Mouse (Mus musculus) olfactory bulb, adult 2 months (tissue): Measurements from ENCODE around the gene Colq.

Experiments
- CTCF ChIP-seq: fragments of 200-500 bp; IDR thresholded peaks from 2 replicates; pipeline ENCODE4 v1.5.1; 2012; ENCODE audit warnings: low read depth, mild to moderate bottlenecking, low read length, moderate library complexity; ENCODE audit not compliant: insufficient read depth
- POLR2A ChIP-seq: fragments of 200-500 bp; IDR thresholded peaks from 2 replicates; pipeline ENCODE4 v1.6.1; 2012; ENCODE audit warnings: mild to moderate bottlenecking, low read depth, low read length, moderate library complexity; ENCODE audit not compliant: insufficient read depth

GRCm38 (mm10) chr14:31515895-31516294 is 75.2 kb downstream of the Colq start:
- no peak for TF ChIP-seq CTCF
- TF ChIP-seq POLR2A, result no peak
